Mouse (Mus musculus): ENCODE data around the gene Tmem255b. TPM values are rescaled to one million over a fixed set of nuclear protein-coding genes. Genes with fewer than 3 reads are reported as not detected.

The Tmem255b gene
- 0.77 and 1.3 TPM in 2 replicates for polyA plus RNA-seq (2015; fragmentation: Nextera tagmentation; extraction: Ambion mirVana)

DNA sequence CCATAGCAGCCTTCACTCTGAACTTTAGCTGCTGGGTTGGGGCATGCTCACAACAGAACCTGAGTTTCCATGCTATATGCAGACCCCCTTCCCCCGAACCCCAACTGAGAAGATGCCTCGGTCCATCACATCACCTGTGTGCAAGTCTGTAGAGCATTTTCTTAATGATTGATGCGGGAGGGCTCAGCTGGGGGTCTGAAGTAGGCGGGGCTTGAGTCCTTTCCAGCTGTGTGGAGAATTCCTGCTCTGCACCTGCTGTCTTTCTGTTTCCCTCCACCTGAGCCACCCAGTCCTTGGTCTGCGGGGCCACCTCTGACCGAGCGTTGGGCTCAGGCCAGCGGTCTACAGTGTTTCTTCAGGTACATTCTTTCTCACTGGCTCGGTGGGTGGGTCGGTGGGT is at the start of gene Tmem255b:
TSS of gene Tmem255b (plus strand) at position 301 of the 400 bp plus-strand sequence.
- WGBS: 20% methylated on average over 10 of the region's 10 CpGs
- no peak for ATAC-seq (ENCODE audit: insufficient number of reproducible peaks, low FRiP score, low TSS enrichment, low read depth)
- no peak within 1 kb of the TSS for H3K4me2 ChIP-seq

GRCm38 (mm10) chr8:13386366-13386765 is 48.6 kb upstream of the Tmem255b start:
- WGBS: 77% methylated on average over 13 of the region's 13 CpGs
- H3K36me3 ChIP-seq: no peaks in the 10 kb centered on the region
- H3K4me3 ChIP-seq: no peak overlapping the region
- no peaks in the 10 kb centered on the region for H3K27me3 ChIP-seq
- no peaks in the 10 kb centered on the region for H3K4me1 ChIP-seq
- H3K27ac ChIP-seq: no peak overlapping the region
- H3K4me2 ChIP-seq: no peak overlapping the region
- no peak for ATAC-seq (ENCODE audit: insufficient number of reproducible peaks, low FRiP score, low TSS enrichment, low read depth)
- no peaks in the 10 kb centered on the region for H3K9me3 ChIP-seq
- H3K9ac ChIP-seq: no peak overlapping the region

More for the DNA sequence above, at the start of gene Tmem255b:
- peaks cover 37% of the 10 kb centered on the region for H3K27me3 ChIP-seq
- no peaks in the 10 kb centered on the region for H3K36me3 ChIP-seq
- no peak within 1 kb of the TSS for H3K9ac ChIP-seq
- peaks cover 8% of the 10 kb centered on the region for H3K4me1 ChIP-seq
- no peaks in the 10 kb centered on the region for H3K9me3 ChIP-seq
- no peak within 1 kb of the TSS for H3K4me3 ChIP-seq
- no peak within 1 kb of the TSS for H3K27ac ChIP-seq

- 71% methylated on average over 8 of the region's 8 CpGs for WGBS
- H3K27me3 ChIP-seq: no peaks in the 10 kb centered on the region
- no peak overlapping the region for H3K27ac ChIP-seq
- no peaks in the 10 kb centered on the region for H3K9me3 ChIP-seq
- no peak overlapping the region for H3K4me3 ChIP-seq
- no peak overlapping the region for H3K4me2 ChIP-seq
- no peaks in the 10 kb centered on the region for H3K36me3 ChIP-seq
- no peak overlapping the region for H3K9ac ChIP-seq
- no peak for ATAC-seq (ENCODE audit: insufficient number of reproducible peaks, low FRiP score, low TSS enrichment, low read depth)
- H3K4me1 ChIP-seq: no peaks in the 10 kb centered on the region
These were observed 47.3 kb upstream of the Tmem255b start for GRCm38 (mm10) chr8:13387728-13388127.

DNA sequence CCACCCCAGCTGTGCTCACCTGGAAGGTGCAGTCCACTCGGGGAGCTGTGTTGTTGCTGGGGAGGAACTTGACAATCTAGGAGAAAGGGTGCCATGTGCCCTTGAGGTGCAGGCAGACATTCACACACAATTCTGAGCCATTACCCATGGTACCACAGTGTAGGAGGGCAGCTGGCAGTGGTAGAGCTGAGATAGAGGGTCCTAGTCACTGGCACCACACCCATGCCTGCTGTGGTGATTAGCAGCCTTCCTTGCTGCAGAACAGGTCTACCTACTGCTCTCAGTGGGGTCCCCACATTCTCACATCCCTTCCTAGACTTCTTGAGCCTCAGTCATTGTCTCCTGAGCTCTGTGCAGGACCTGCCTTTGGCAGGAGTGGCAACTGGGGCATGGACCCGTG is 46.2 kb upstream of the Tmem255b start:
- no peak overlapping the region for H3K27ac ChIP-seq
- H3K4me3 ChIP-seq: no peak overlapping the region
- ATAC-seq (ENCODE audit: insufficient number of reproducible peaks, low FRiP score, low TSS enrichment, low read depth): 0 out of 2 replicates have a peak, but pooled peaks have one; percentile 19
- no peaks in the 10 kb centered on the region for H3K36me3 ChIP-seq
- no peak overlapping the region for H3K9ac ChIP-seq
- 63% methylated on average over 2 of the region's 2 CpGs for WGBS
- no peaks in the 10 kb centered on the region for H3K9me3 ChIP-seq
- H3K27me3 ChIP-seq: no peaks in the 10 kb centered on the region
- no peak overlapping the region for H3K4me2 ChIP-seq
- no peaks in the 10 kb centered on the region for H3K4me1 ChIP-seq

GRCm38 (mm10) chr8:13393869-13394268 is 41.1 kb upstream of the Tmem255b start:
- Histone ChIP-seq H3K27me3 (no peaks in the 10 kb centered on the region), H3K36me3 (no peaks in the 10 kb centered on the region), H3K27ac (no peak overlapping the region), H3K9me3 (no peaks in the 10 kb centered on the region), H3K9ac (no peak overlapping the region), H3K4me2 (no peak overlapping the region), H3K4me3 (no peak overlapping the region), H3K4me1 (no peaks in the 10 kb centered on the region)
- 90% methylated on average over 7 of the region's 7 CpGs for WGBS
- ATAC-seq (ENCODE audit: insufficient number of reproducible peaks, low FRiP score, low TSS enrichment, low read depth): 0 out of 2 replicates have a peak, but pooled peaks have one; percentile 52

DNA sequence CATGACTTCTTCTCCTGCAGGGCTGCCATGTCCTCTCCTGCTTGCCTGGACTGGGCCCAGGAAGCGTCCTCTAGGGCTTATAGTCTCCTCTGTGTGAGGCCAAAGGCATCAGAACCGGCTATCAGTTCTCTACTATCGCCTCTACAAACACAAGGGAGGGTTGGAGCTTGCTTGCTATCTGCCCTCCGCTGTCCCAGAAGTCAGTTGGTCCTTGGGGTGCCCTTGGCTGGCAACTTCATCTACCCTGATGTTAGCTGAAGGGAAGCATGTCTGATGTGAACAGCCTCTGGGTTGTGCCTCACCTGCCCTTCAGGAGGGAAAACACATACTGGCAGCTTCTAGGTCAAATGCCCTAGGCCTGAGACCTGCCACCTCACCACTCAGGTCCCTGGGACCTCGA is 38.3 kb upstream of the Tmem255b start, which contains the start of gene Atp4b:
TSS of gene Atp4b (minus strand) at position 101 of the 400 bp plus-strand sequence.
- ATAC-seq (ENCODE audit: insufficient number of reproducible peaks, low FRiP score, low TSS enrichment, low read depth): no peak
- Histone ChIP-seq H3K9ac (no peak within 1 kb of the TSS), H3K27ac (no peak within 1 kb of the TSS), H3K36me3 (no peaks in the 10 kb centered on the region), H3K4me3 (no peak within 1 kb of the TSS), H3K4me1 (no peaks in the 10 kb centered on the region), H3K27me3 (no peaks in the 10 kb centered on the region), H3K9me3 (no peaks in the 10 kb centered on the region), H3K4me2 (no peak within 1 kb of the TSS)
- 81% methylated on average over 5 of the region's 5 CpGs for WGBS

GRCm38 (mm10) chr8:13403517-13403916 is 31.5 kb upstream of the Tmem255b start:
- Histone ChIP-seq H3K4me1 (no peaks in the 10 kb centered on the region), H3K4me3 (no peak overlapping the region), H3K27me3 (no peaks in the 10 kb centered on the region), H3K9me3 (no peaks in the 10 kb centered on the region), H3K4me2 (no peak overlapping the region), H3K9ac (no peak overlapping the region), H3K27ac (no peak overlapping the region), H3K36me3 (no peaks in the 10 kb centered on the region)
- ATAC-seq (ENCODE audit: insufficient number of reproducible peaks, low FRiP score, low TSS enrichment, low read depth): no peak
- WGBS: 63% methylated on average over 6 of the region's 6 CpGs

DNA sequence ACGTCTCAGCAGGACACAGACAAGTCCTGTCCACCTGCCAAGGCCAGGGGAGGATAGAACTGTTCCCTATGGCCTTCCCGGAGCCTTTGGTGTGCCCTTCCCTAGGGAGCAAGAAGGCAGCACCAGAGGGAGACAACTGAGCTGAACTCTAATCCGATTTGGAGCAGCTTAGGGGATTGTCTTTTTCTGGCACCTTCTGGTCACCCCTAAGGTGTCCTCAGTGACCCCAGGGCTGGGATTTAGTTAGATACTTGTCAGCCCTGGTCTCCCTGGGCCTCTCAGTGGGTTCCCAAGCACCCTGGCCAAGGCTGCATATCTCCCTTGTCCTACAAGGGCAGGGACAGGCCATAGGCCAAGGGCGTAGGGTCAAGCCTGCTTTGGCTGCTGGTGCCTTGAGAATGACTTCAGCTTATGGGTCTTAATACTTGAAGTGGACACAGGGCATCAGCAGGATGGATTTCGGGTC is 30.3 kb upstream of the Tmem255b start, which contains the start of gene Grk1:
TSS of gene Grk1 (plus strand) at position 416 of the 466 bp plus-strand sequence.
- Histone ChIP-seq H3K4me1 (no peaks in the 10 kb centered on the region), H3K4me2 (no peak within 1 kb of the TSS), H3K4me3 (no peak within 1 kb of the TSS), H3K27me3 (no peaks in the 10 kb centered on the region), H3K9ac (no peak within 1 kb of the TSS), H3K9me3 (no peaks in the 10 kb centered on the region), H3K27ac (no peak within 1 kb of the TSS), H3K36me3 (no peaks in the 10 kb centered on the region)
- WGBS: 76% methylated on average over 5 of the region's 5 CpGs
- no peak for ATAC-seq (ENCODE audit: insufficient number of reproducible peaks, low FRiP score, low TSS enrichment, low read depth)

- Histone ChIP-seq H3K9ac (no peak overlapping the region), H3K36me3 (no peaks in the 10 kb centered on the region), H3K27ac (no peak overlapping the region), H3K27me3 (no peaks in the 10 kb centered on the region), H3K4me1 (no peaks in the 10 kb centered on the region), H3K4me2 (no peak overlapping the region), H3K9me3 (no peaks in the 10 kb centered on the region), H3K4me3 (no peak overlapping the region)
- no peak for ATAC-seq (ENCODE audit: insufficient number of reproducible peaks, low FRiP score, low TSS enrichment, low read depth)
- WGBS: 76% methylated on average over 5 of the region's 5 CpGs
These were observed 29.0 kb upstream of the Tmem255b start for GRCm38 (mm10) chr8:13406011-13406410.

DNA sequence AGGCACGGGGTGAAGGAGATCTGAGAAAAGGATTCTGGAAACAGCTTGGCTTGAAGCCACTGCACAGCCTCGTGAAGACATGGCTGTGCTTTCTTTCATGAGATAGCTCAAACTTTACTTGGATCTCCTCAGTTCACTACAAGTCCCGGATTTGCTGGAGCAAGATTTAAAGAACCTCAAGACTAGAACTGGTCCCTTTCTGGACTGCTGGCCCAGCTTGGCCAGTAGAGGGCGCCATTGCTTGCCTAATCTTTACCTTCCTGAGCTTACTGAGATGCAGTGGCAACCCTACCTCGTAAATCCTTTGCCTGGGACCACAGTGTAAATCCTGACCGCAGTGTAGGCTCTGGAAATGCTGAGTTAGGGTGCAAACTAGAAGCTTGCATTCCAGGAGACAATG is 23.4 kb upstream of the Tmem255b start:
- 22% methylated on average over 6 of the region's 6 CpGs for WGBS
- no peak overlapping the region for H3K4me3 ChIP-seq
- H3K36me3 ChIP-seq: no peaks in the 10 kb centered on the region
- no peaks in the 10 kb centered on the region for H3K9me3 ChIP-seq
- no peaks in the 10 kb centered on the region for H3K27me3 ChIP-seq
- no peak for ATAC-seq (ENCODE audit: insufficient number of reproducible peaks, low FRiP score, low TSS enrichment, low read depth)
- H3K4me2 ChIP-seq: no peak overlapping the region
- H3K9ac ChIP-seq: no peak overlapping the region
- no peak overlapping the region for H3K27ac ChIP-seq
- no peaks in the 10 kb centered on the region for H3K4me1 ChIP-seq

DNA sequence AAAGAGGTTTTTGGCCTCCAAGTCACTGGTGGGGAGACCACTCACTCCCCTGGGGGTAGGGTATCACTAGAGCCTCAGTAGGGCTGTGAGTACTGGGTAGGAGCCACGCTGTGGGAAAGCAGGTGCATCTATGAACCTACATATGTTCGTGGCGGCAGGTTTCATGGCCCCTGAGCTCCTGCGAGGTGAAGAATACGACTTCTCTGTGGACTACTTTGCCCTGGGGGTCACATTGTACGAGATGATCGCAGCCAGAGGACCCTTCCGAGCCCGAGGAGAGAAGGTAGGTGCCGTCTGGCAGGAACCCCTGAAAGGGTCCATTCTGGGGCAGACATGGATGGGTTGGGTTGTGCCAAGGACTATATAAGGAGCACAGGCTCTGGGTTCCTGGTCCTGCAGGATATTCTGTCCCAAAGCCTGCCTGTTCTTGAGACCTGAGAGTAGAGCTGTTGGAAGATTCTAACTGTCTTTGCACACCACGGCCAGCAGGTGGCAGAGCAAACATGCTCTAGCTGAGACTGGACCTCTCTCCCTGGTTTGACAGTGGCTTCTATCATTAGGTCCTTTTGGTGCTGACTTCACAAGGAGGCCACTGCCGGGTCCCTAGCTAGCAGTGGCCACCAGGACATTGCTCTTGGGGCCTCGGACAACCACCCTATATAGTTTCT is 22.0 kb upstream of the Tmem255b start:
- Histone ChIP-seq H3K4me3 (no peak overlapping the region), H3K27me3 (no peaks in the 10 kb centered on the region), H3K9me3 (no peaks in the 10 kb centered on the region), H3K9ac (no peak overlapping the region), H3K4me2 (no peak overlapping the region), H3K4me1 (no peaks in the 10 kb centered on the region), H3K27ac (no peak overlapping the region), H3K36me3 (no peaks in the 10 kb centered on the region)
- WGBS: 60% methylated on average over 13 of the region's 13 CpGs
- no peak for ATAC-seq (ENCODE audit: insufficient number of reproducible peaks, low FRiP score, low TSS enrichment, low read depth)

DNA sequence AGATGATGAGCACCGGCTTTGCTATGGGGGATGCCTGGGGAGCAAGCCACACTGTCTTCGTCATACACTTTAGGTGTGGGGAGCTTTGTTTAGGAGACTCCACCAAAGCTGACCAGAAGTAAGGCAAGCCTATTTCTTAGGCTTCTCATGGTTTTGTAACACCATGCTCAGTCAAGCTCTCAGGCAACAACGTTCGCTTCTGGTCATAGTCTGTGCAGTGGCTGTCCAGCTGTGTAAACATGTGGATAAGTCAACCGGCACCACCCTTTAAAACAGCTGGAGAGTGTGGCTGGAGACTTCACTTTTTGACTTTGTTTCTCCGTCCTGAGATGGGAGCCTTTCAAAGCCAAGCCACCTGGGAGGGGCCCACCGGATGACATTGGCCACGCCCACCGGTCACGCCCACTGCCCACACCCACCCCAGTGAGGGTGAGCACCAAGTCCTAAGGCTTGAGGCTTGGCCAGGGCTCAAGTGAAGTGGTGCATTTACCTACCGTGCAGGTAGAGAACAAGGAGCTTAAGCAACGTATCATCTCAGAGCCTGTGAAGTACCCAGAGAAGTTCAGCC is 21.1 kb upstream of the Tmem255b start:
- Histone ChIP-seq H3K9me3 (no peaks in the 10 kb centered on the region), H3K36me3 (no peaks in the 10 kb centered on the region), H3K4me1 (no peaks in the 10 kb centered on the region), H3K27ac (no peak overlapping the region), H3K9ac (no peak overlapping the region), H3K27me3 (no peaks in the 10 kb centered on the region), H3K4me3 (no peak overlapping the region), H3K4me2 (no peak overlapping the region)
- ATAC-seq (ENCODE audit: insufficient number of reproducible peaks, low FRiP score, low TSS enrichment, low read depth): no peak
- 51% methylated on average over 12 of the region's 12 CpGs for WGBS
